Mouse (Mus musculus) T-cell, adult 2 months (primary cell): ENCODE results near the gene Dapl1.
A peak's percentile ranks its signal among the peaks of the same experiment; 100 is the strongest.

Experiments
- DNase-seq: peaks from one replicate; pipeline ENCODE4 v3.0.0; 2022; ENCODE audit warnings: low spot score

Gene Dapl1

GRCm38 (mm10) chr2:59484438-59484837, at the start of gene Dapl1:
Dapl1 (plus strand) TSS chr2:59484653.
- DNase-seq = peak; percentile 78

GRCm38 (mm10) chr2:59434820-59435219, 49.6 kb upstream of the Dapl1 start:
- no peak for DNase-seq

- peak; percentile 29 for DNase-seq
These were observed 46.6 kb upstream of the Dapl1 start for GRCm38 (mm10) chr2:59437684-59438393.

GRCm38 (mm10) chr2:59438479-59438935, 45.9 kb upstream of the Dapl1 start:
- DNase-seq = peak; percentile 78

- no peak for DNase-seq
These were observed 44.6 kb upstream of the Dapl1 start for GRCm38 (mm10) chr2:59439824-59440223.

- peak; percentile 70 for DNase-seq
These were observed 44.0 kb upstream of the Dapl1 start for GRCm38 (mm10) chr2:59440481-59440880.

- no peak for DNase-seq
These were observed 42.8 kb upstream of the Dapl1 start for GRCm38 (mm10) chr2:59441681-59442080.

GRCm38 (mm10) chr2:59446671-59447070, 37.8 kb upstream of the Dapl1 start:
- no peak for DNase-seq

GRCm38 (mm10) chr2:59447712-59448111, 36.7 kb upstream of the Dapl1 start:
- DNase-seq = no peak

GRCm38 (mm10) chr2:59448516-59448915, 35.9 kb upstream of the Dapl1 start:
- no peak for DNase-seq

- DNase-seq = no peak
These were observed 35.5 kb upstream of the Dapl1 start for GRCm38 (mm10) chr2:59448921-59449320.

- DNase-seq = no peak
These were observed 32.8 kb upstream of the Dapl1 start for GRCm38 (mm10) chr2:59451675-59452074.

GRCm38 (mm10) chr2:59452102-59452501, 32.4 kb upstream of the Dapl1 start:
- no peak for DNase-seq

GRCm38 (mm10) chr2:59462086-59462485, 22.4 kb upstream of the Dapl1 start:
- no peak for DNase-seq

GRCm38 (mm10) chr2:59463428-59464182, 20.8 kb upstream of the Dapl1 start:
- DNase-seq = no peak

GRCm38 (mm10) chr2:59465671-59466070, 18.8 kb upstream of the Dapl1 start:
- no peak for DNase-seq

GRCm38 (mm10) chr2:59466358-59466757, 18.1 kb upstream of the Dapl1 start:
- DNase-seq = peak; percentile 25

GRCm38 (mm10) chr2:59467085-59467484, 17.4 kb upstream of the Dapl1 start:
- DNase-seq = no peak

GRCm38 (mm10) chr2:59467976-59468375, 16.5 kb upstream of the Dapl1 start:
- peak; percentile 57 for DNase-seq

GRCm38 (mm10) chr2:59469590-59470245, 14.7 kb upstream of the Dapl1 start:
- DNase-seq = peak; percentile 82

GRCm38 (mm10) chr2:59470326-59471031, 14.0 kb upstream of the Dapl1 start:
- peak; percentile 80 for DNase-seq
